ENCODE assay signal across 16 mouse cellular contexts in genomic region chr2:70340224-70340623, GRCm38 (mm10).
"Had no signal": no experiment of that assay in that cellular context is flagged by ENCODE, and none has a peak within 500 bp of the region (broad histone marks: within the 10 kb centered on the region; RNA-seq: fewer than 3 reads in every experiment).

No protein-coding gene starts in this region.

- H3K27me3 ChIP-seq: kidney, embryonic 15.5 days; liver, embryonic 13.5 days; stomach, embryonic 15.5 days had no signal

- DNase-seq: kidney, postnatal 10 days; kidney, postnatal 36 days; layer of hippocampus, postnatal 36 days; liver, embryonic 13.5 days; lung, adult 2 months; lung, postnatal 14 days; lung, postnatal 4 days; midbrain, embryonic 14.5 days; right cerebral cortex, adult 18-20 months; right cerebral cortex, postnatal 14 days; spleen, adult 18-20 months; thymus, postnatal 36 days had no signal

- H3K4me3 ChIP-seq: kidney, embryonic 15.5 days; left cerebral cortex, adult 2 months; liver, embryonic 13.5 days; stomach, embryonic 15.5 days had no signal

- H3K9me3 ChIP-seq: kidney, embryonic 15.5 days; liver, embryonic 13.5 days; stomach, embryonic 15.5 days had no signal

- H3K4me2 ChIP-seq: kidney, embryonic 15.5 days; liver, embryonic 13.5 days; midbrain, embryonic 11.5 days; stomach, embryonic 15.5 days had no signal

- H3K36me3 ChIP-seq: kidney, embryonic 15.5 days; liver, embryonic 13.5 days; stomach, embryonic 15.5 days had no signal

- H3K9ac ChIP-seq: kidney, embryonic 15.5 days; liver, embryonic 13.5 days; stomach, embryonic 15.5 days had no signal

- H3K27ac ChIP-seq: kidney, embryonic 15.5 days; left cerebral cortex, adult 2 months; liver, embryonic 13.5 days; stomach, embryonic 15.5 days had no signal
